Mouse (Mus musculus) thymus, postnatal 36 days (tissue): ENCODE measurements at regions not wholly inside any gene's neighbourhood (a gene's known extent, or its start where the extent isn't known, plus 50 kb on each side); places are given as distances from the start of the nearest gene placed in this dataset.

Experiments
- DNase-seq, 2 experiments: peaks; one replicate each; pipeline ENCODE4 v3.0.0; 2022; ENCODE audit warnings: mixed read lengths in 2 of 2

- DNase-seq, result no peak
Measured at GRCm38 (mm10) chr4:87665149-87665548, 368.0 kb downstream of the Mllt3 start.

- no peak for DNase-seq
Measured at GRCm38 (mm10) chr4:87662876-87663275, 370.3 kb downstream of the Mllt3 start.

GRCm38 (mm10) chr4:87658316-87658715, 374.8 kb downstream of the Mllt3 start:
- DNase-seq, result no peak

- DNase-seq, result no peak
Measured at GRCm38 (mm10) chr4:87657855-87658254, 375.3 kb downstream of the Mllt3 start.

GRCm38 (mm10) chr4:87653440-87654165, 379.6 kb downstream of the Mllt3 start:
- DNase-seq, result no peak

- no peak for DNase-seq
Measured at GRCm38 (mm10) chr4:87652314-87652934, 380.7 kb downstream of the Mllt3 start.

GRCm38 (mm10) chr4:87651275-87651674, 381.9 kb downstream of the Mllt3 start:
- DNase-seq, result no peak

GRCm38 (mm10) chr4:87650837-87651236, 382.3 kb downstream of the Mllt3 start:
- no peak for DNase-seq

GRCm38 (mm10) chr4:87650393-87650792, 382.8 kb downstream of the Mllt3 start:
- no peak for DNase-seq

GRCm38 (mm10) chr4:87648919-87649318, 384.2 kb downstream of the Mllt3 start:
- no peak for DNase-seq

- DNase-seq, result no peak
Measured at GRCm38 (mm10) chr4:87647932-87648911, 384.9 kb downstream of the Mllt3 start.

- DNase-seq, result no peak
Measured at GRCm38 (mm10) chr4:87642002-87642401, 391.2 kb downstream of the Mllt3 start.

- DNase-seq, result no peak
Measured at GRCm38 (mm10) chr4:87641551-87641950, 391.6 kb downstream of the Mllt3 start.

- no peak for DNase-seq
Measured at GRCm38 (mm10) chr4:87638380-87638646, 394.9 kb downstream of the Mllt3 start.

GRCm38 (mm10) chr4:87637629-87638379, 395.4 kb downstream of the Mllt3 start:
- DNase-seq, result no peak

GRCm38 (mm10) chr4:87611116-87611515, 380.8 kb upstream of the Slc24a2 start:
- no peak for DNase-seq

- no peak for DNase-seq
Measured at GRCm38 (mm10) chr4:87593644-87594043, 363.4 kb upstream of the Slc24a2 start.

- no peak for DNase-seq
Measured at GRCm38 (mm10) chr4:87590797-87591196, 360.5 kb upstream of the Slc24a2 start.

GRCm38 (mm10) chr4:87578164-87578563, 347.9 kb upstream of the Slc24a2 start:
- no peak for DNase-seq

GRCm38 (mm10) chr4:87570950-87571349, 340.7 kb upstream of the Slc24a2 start:
- DNase-seq, result no peak

- no peak for DNase-seq
Measured at GRCm38 (mm10) chr4:87570470-87570891, 340.2 kb upstream of the Slc24a2 start.

- DNase-seq, result no peak
Measured at GRCm38 (mm10) chr4:87566616-87567015, 336.3 kb upstream of the Slc24a2 start.

GRCm38 (mm10) chr4:87554912-87555311, 324.6 kb upstream of the Slc24a2 start:
- no peak for DNase-seq
